11 mouse cellular contexts compared by ENCODE assay signal in the genomic region with DNA sequence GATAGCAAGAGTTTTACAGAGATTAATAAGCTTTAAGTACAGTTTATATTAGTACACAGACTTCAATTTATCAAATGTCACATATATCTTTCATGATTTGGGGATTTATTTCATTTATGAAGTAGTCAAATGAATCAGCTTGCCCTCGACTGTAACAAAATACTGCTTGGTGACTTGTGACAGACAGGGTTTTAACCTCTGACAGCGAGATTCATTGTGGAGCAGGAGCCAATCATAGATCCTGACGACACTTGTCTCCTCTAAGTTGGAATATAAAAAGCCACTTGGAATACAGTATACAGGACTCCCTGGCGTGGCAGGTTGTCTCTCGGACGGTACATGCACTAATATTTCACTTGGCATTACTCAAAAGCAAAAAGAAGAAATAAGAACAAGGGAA. TPM values are rescaled to one million over a fixed set of nuclear protein-coding genes. Genes with fewer than 3 reads are reported as not detected.
DNase-seq lines count a peak whose midpoint lies in the region; ATAC-seq lines count a peak whose summit lies in the region.
"Had no signal": no experiment of that assay in that cellular context is flagged by ENCODE, and none has a peak within 500 bp of the region (broad histone marks: within the 10 kb centered on the region; RNA-seq: fewer than 3 reads in every experiment).

A gene (plus strand): TSS at position 301 of the 400 bp plus-strand sequence.

- no peaks in the 10 kb centered on the region for H3K36me3 ChIP-seq in heart, embryonic 12.5 days
- no peaks in the 10 kb centered on the region for H3K36me3 ChIP-seq in heart, embryonic 10.5 days
- H3K36me3 ChIP-seq in midbrain, embryonic 10.5 days: no peaks in the 10 kb centered on the region
- H3K36me3 ChIP-seq in midbrain, embryonic 11.5 days (ENCODE audit: control insufficient read depth, insufficient read depth, low read length): no peaks in the 10 kb centered on the region
- no peaks in the 10 kb centered on the region for H3K36me3 ChIP-seq in limb, embryonic 12.5 days

- H3K9ac ChIP-seq in heart, embryonic 12.5 days: no peak within 1 kb of the TSS
- no peak within 1 kb of the TSS for H3K9ac ChIP-seq in midbrain, embryonic 11.5 days (ENCODE audit: low read length)
- no peak within 1 kb of the TSS for H3K9ac ChIP-seq in limb, embryonic 12.5 days (replicated peaks)

- H3K4me1 ChIP-seq in heart, embryonic 12.5 days (replicated peaks): peaks cover 18% of the 10 kb centered on the region
- H3K4me1 ChIP-seq in heart, embryonic 10.5 days: peaks cover 11% of the 10 kb centered on the region; the same call in 1 of the 2 replicates
- peaks cover 16% of the 10 kb centered on the region for H3K4me1 ChIP-seq in midbrain, embryonic 10.5 days
- no peaks in the 10 kb centered on the region for H3K4me1 ChIP-seq in midbrain, embryonic 11.5 days (ENCODE audit: control insufficient read depth, insufficient read depth, low read length)
- peaks cover 22% of the 10 kb centered on the region for H3K4me1 ChIP-seq in limb, embryonic 12.5 days (replicated peaks)

- ATAC-seq in heart, embryonic 12.5 days (ENCODE audit: insufficient number of reproducible peaks, low FRiP score): no peak
- no peak for ATAC-seq in midbrain, embryonic 11.5 days (ENCODE audit: low FRiP score)
- no peak for ATAC-seq in limb, embryonic 12.5 days (ENCODE audit: insufficient number of reproducible peaks, insufficient read depth, low FRiP score, low TSS enrichment, low read depth)

- no peaks in the 10 kb centered on the region for H3K9me3 ChIP-seq in heart, embryonic 12.5 days (replicated peaks)
- no peaks in the 10 kb centered on the region for H3K9me3 ChIP-seq in heart, embryonic 10.5 days
- H3K9me3 ChIP-seq in midbrain, embryonic 10.5 days (replicated peaks): no peaks in the 10 kb centered on the region
- no peaks in the 10 kb centered on the region for H3K9me3 ChIP-seq in midbrain, embryonic 11.5 days (ENCODE audit: control insufficient read depth, low read length)
- 0 out of 2 replicates have a peak, but pooled peaks cover 4% of the 10 kb centered on the region for H3K9me3 ChIP-seq in limb, embryonic 12.5 days

- H3K27me3 ChIP-seq in heart, embryonic 12.5 days (replicated peaks): no peaks in the 10 kb centered on the region
- H3K27me3 ChIP-seq in heart, embryonic 10.5 days (ENCODE audit: insufficient read depth, poor library complexity, severe bottlenecking): no peaks in the 10 kb centered on the region
- H3K27me3 ChIP-seq in midbrain, embryonic 10.5 days (ENCODE audit: low read depth, poor library complexity, severe bottlenecking): no peaks in the 10 kb centered on the region
- no peaks in the 10 kb centered on the region for H3K27me3 ChIP-seq in midbrain, embryonic 11.5 days (ENCODE audit: control insufficient read depth, insufficient read depth, low read length)
- H3K27me3 ChIP-seq in limb, embryonic 12.5 days: no peaks in the 10 kb centered on the region

- H3K4me2 ChIP-seq in heart, embryonic 12.5 days: peak within 1 kb of the TSS; percentile 28; the same call in 1 of the 2 replicates
- no peak within 1 kb of the TSS for H3K4me2 ChIP-seq in midbrain, embryonic 11.5 days
- peak within 1 kb of the TSS; percentile 26 for H3K4me2 ChIP-seq in limb, embryonic 12.5 days

- no peak within 1 kb of the TSS for H3K4me3 ChIP-seq in heart, embryonic 12.5 days
- H3K4me3 ChIP-seq in heart, embryonic 10.5 days: no peak within 1 kb of the TSS
- H3K4me3 ChIP-seq in midbrain, embryonic 10.5 days: no peak within 1 kb of the TSS
- H3K4me3 ChIP-seq in midbrain, embryonic 11.5 days (ENCODE audit: low read depth, low read length): no peak within 1 kb of the TSS
- no peak within 1 kb of the TSS for H3K4me3 ChIP-seq in limb, embryonic 12.5 days (replicated peaks)
- H3K4me3 ChIP-seq: erythroblast, embryonic 14.5 days had no signal

- DNase-seq in heart, embryonic 10.5 days (ENCODE audit: low spot score): no peak
- no peak for DNase-seq in midbrain, embryonic 10.5 days (ENCODE audit: low spot score)
- DNase-seq in midbrain, embryonic 11.5 days (ENCODE audit: low spot score, missing footprints): no peak
- no peak for DNase-seq in right cerebral cortex, postnatal 25 days
- DNase-seq in cerebellum, adult 8-10 months: no peak
- DNase-seq in spleen, adult 12 weeks (ENCODE audit: low spot score): no peak
- DNase-seq: adrenal gland, adult 8-10 months; liver had no signal

- no peak within 1 kb of the TSS for H3K27ac ChIP-seq in heart, embryonic 12.5 days (ENCODE audit: poor library complexity, severe bottlenecking)
- no peak within 1 kb of the TSS; the same call in 1 of the 2 replicates for H3K27ac ChIP-seq in heart, embryonic 10.5 days
- peak within 1 kb of the TSS; percentile 64 for H3K27ac ChIP-seq in midbrain, embryonic 10.5 days (replicated peaks)
- no peak within 1 kb of the TSS for H3K27ac ChIP-seq in midbrain, embryonic 11.5 days (ENCODE audit: low read depth, low read length)
- no peak within 1 kb of the TSS for H3K27ac ChIP-seq in limb, embryonic 12.5 days

- 62% methylated on average over 6 of the region's 6 CpGs for WGBS in heart, embryonic 12.5 days
- 71% methylated on average over 6 of the region's 6 CpGs for WGBS in heart, embryonic 10.5 days
- WGBS in midbrain, embryonic 10.5 days: 79% methylated on average over 6 of the region's 6 CpGs
- WGBS in midbrain, embryonic 11.5 days: 70% methylated on average over 6 of the region's 6 CpGs
- 68% methylated on average over 6 of the region's 6 CpGs for WGBS in limb, embryonic 12.5 days

RNA-seq across cellular contexts. Expression of the gene that starts here (rescaled TPM):
- 13.0 and 13.1 TPM in 2 replicates for polyA plus RNA-seq in heart, embryonic 12.5 days (2016; fragmentation: Nextera tagmentation; extraction: Ambion mirVana)
- 1.7 and 2.1 TPM in 2 replicates for polyA plus RNA-seq in heart, embryonic 10.5 days (2016; fragmentation: Nextera tagmentation; extraction: Ambion mirVana)
- polyA plus RNA-seq in midbrain, embryonic 10.5 days (2016; fragmentation: Nextera tagmentation; extraction: Ambion mirVana): 0.27 and 0.47 TPM in 2 replicates
- polyA plus RNA-seq in midbrain, embryonic 11.5 days (2014; fragmentation: Nextera tagmentation; extraction: Ambion mirVana): 0.15 TPM in 1 of 2 replicates, not detected in the other
- 6.7 and 7.0 TPM in 2 replicates for polyA plus RNA-seq in limb, embryonic 12.5 days (2016; fragmentation: Nextera tagmentation; extraction: Ambion mirVana)
- polyA plus RNA-seq: erythroblast, embryonic 14.5 days had no signal
